Mouse (Mus musculus) kidney, embryonic 16.5 days (tissue): ENCODE data around the gene Arhgap22. TPM values are rescaled to one million over a fixed set of nuclear protein-coding genes. Genes with fewer than 3 reads are reported as not detected.

Experiments used
- ATAC-seq: fragments of 200-750 bp; cut with Nextera tagmentation; 2 replicates; pipeline ENCODE4 v1.8.0; 2017; ENCODE audit warnings: moderate TSS enrichment; ENCODE audit not compliant: low FRiP score, low TSS enrichment
- H3K27ac ChIP-seq: fragments of 300-500 bp; sonication (generic); 2 replicates; pipeline ENCODE4 v1.5.1; 2014; ENCODE audit warnings: low read length
- H3K27me3 ChIP-seq: fragments of 300-500 bp; sonication (generic); 2 replicates; pipeline ENCODE4 v1.6.1; 2014; ENCODE audit warnings: low read length, control low read depth, mixed read lengths; ENCODE audit not compliant: insufficient read depth
- H3K36me3 ChIP-seq: fragments of 300-500 bp; sonication (generic); 2 replicates; pipeline ENCODE4 v1.6.1; 2014; ENCODE audit warnings: low read length, control low read depth, mixed read lengths; ENCODE audit not compliant: insufficient read depth
- H3K4me1 ChIP-seq: fragments of 300-500 bp; sonication (generic); 2 replicates; pipeline ENCODE4 v1.6.1; 2014; ENCODE audit warnings: low read length, control low read depth, mixed read lengths; ENCODE audit not compliant: insufficient read depth
- H3K4me2 ChIP-seq: fragments of 300-500 bp; sonication (generic); replicated peaks from 2 replicates; pipeline ENCODE4 v1.6.1; 2014; ENCODE audit warnings: low read depth, low read length
- H3K4me3 ChIP-seq: fragments of 300-500 bp; sonication (generic); 2 replicates; pipeline ENCODE4 v1.5.1; 2014; ENCODE audit warnings: mild to moderate bottlenecking, low read length
- H3K9ac ChIP-seq: fragments of 300-500 bp; sonication (generic); replicated peaks from 2 replicates; pipeline ENCODE4 v1.6.1; 2014; ENCODE audit warnings: low read length
- H3K9me3 ChIP-seq: fragments of 300-500 bp; sonication (generic); 2 replicates; pipeline ENCODE4 v1.6.1; 2016; ENCODE audit warnings: low read length, control low read depth
- WGBS: fragments of 180-500 bp; shearing (Covaris S2); extraction: QIAGEN DNeasy Blood & Tissue Kit; methylation state at CpG from one replicate; pipeline ENCODE4 v1.1.7; 2014; 5-methylcytosine and 5-hydroxymethylcytosine counted together
- polyA plus RNA-seq: library from polyadenylated mRNA; unstranded; fragments of >200 nt; fragmentation: Nextera tagmentation; extraction: Ambion mirVana; gene quantifications from 2 replicates; pipeline ENCODE4 v1.2.1, GENCODE M21; 2015

The Arhgap22 gene
- polyA plus RNA-seq, 1 experiment from 2014 or later = 3.7 TPM

DNA sequence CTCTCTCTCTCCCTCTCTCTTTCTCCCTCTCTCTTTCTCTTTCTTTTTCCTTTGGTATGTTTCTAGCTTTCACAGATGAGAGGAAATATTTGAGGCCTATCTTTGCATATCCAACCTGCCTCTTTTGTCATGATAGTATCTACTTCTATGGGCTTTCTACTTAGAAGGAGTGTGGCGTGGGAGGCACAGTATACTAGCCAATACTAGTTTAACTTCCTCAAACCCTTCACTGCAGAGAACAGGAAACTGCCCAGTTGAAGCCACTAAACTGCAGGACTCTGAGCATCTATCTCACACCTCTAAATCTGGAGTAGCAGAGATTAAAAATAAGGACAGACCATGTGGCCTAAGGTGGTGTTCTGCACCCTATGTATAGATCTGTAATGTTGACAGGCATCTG is 23.2 kb upstream of the Arhgap22 start:
- H3K4me3 ChIP-seq = no peak overlapping the region
- no peak overlapping the region for H3K9ac ChIP-seq
- ATAC-seq = no peak
- WGBS = 76% methylated on average over 1 of the region's 1 CpGs
- no peak overlapping the region for H3K4me2 ChIP-seq
- H3K27ac ChIP-seq = no peak overlapping the region
- no peaks in the 10 kb centered on the region for H3K4me1 ChIP-seq
- H3K36me3 ChIP-seq = no peaks in the 10 kb centered on the region
- no peaks in the 10 kb centered on the region for H3K27me3 ChIP-seq
- no peaks in the 10 kb centered on the region for H3K9me3 ChIP-seq

DNA sequence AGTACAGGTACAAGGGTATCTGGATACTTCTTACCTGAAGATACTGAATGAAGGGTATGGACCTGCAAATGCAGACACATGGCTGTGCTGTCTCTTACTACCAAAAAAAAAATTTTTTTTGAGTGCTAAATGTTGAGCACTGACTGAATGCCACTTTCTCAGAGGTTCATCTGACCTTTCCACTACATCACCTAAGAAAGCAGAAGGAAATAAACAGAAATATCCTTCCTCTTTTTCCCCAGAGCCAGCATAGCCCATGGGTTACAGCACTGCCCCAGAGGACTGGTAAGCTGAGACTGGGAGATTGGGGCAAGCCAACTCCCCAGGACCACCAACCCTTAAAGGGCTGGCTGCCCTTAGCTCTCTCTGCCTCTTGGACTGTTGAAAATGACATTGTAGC is 20.1 kb upstream of the Arhgap22 start:
- H3K9me3 ChIP-seq = 0 out of 2 replicates have a peak, but pooled peaks cover 2% of the 10 kb centered on the region
- no peaks in the 10 kb centered on the region for H3K36me3 ChIP-seq
- H3K4me2 ChIP-seq = no peak overlapping the region
- no peak overlapping the region for H3K27ac ChIP-seq
- H3K9ac ChIP-seq = no peak overlapping the region
- no peak for ATAC-seq
- H3K4me3 ChIP-seq = no peak overlapping the region
- H3K27me3 ChIP-seq = no peaks in the 10 kb centered on the region
- H3K4me1 ChIP-seq = no peaks in the 10 kb centered on the region

DNA sequence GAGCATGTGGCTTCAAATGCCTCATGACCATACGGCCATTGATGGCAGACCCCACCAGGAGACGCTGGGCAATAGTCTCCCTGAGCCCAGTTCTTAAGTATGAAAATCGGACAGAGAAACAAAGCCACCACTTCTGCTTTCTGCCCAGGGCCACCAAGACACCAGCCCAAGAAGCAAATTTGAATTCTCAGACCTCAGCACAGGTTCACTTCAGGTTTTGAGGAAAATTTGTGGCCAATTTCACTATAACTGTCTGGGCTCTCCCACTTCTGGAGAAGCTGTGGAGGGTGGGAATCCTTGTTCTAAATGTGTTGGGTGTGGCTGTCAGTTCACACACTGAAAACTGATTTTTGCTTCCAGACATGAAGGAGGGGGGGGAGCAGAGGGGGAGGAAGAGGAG is 19.6 kb upstream of the Arhgap22 start:
- H3K4me2 ChIP-seq = no peak overlapping the region
- ATAC-seq = no peak
- H3K9ac ChIP-seq = no peak overlapping the region
- 0 out of 2 replicates have a peak, but pooled peaks cover 2% of the 10 kb centered on the region for H3K9me3 ChIP-seq
- H3K4me3 ChIP-seq = no peak overlapping the region
- H3K27me3 ChIP-seq = no peaks in the 10 kb centered on the region
- no peaks in the 10 kb centered on the region for H3K36me3 ChIP-seq
- H3K27ac ChIP-seq = no peak overlapping the region
- no peaks in the 10 kb centered on the region for H3K4me1 ChIP-seq
- 70% methylated on average over 3 of the region's 3 CpGs for WGBS

DNA sequence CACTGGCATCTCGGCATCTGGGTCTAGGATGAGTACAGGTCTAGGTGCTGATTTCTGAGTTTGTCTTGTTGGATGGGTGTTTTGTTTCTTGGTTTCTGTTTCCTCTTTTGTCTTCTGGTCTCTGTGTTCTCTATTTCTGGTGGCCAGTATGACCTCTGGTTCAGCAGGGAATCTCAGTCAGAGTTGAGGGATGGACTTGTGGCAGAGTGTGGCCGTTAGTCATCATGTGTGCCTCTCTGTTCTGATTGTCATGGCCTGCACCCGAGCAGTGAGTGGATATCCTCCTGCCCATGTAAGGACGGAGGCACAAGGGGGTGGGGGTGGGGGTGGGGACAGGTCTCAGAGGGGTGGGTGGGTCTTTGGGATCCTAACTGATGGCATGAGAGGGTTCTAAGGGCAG is 11.7 kb upstream of the Arhgap22 start:
- ATAC-seq = no peak
- Histone ChIP-seq H3K27me3 (0 out of 2 replicates have a peak, but pooled peaks cover 4% of the 10 kb centered on the region), H3K27ac (no peak overlapping the region), H3K4me3 (no peak overlapping the region), H3K4me1 (no peaks in the 10 kb centered on the region), H3K36me3 (no peaks in the 10 kb centered on the region), H3K4me2 (no peak overlapping the region), H3K9me3 (no peaks in the 10 kb centered on the region), H3K9ac (no peak overlapping the region)
- WGBS = 78% methylated on average over 4 of the region's 4 CpGs

DNA sequence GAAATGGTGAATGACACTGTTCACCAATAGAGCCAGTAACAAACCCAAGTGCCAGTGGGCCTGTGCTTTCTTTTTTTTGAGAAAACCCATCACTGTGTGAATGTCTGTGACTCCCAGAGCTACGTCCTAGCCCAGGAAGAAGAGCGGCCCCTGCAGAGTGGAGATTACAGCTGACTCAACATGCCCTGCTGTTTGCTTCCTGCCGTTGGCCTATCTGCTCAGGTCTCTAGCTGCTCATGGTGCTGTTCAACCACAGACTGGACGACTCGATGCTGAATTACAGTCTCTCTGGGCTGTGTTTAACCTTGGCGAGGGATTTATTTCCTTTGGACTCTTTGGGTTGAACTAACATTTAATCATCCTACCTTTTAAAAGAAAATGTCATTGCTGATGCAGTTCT is 10.9 kb upstream of the Arhgap22 start:
- WGBS = 59% methylated on average over 6 of the region's 6 CpGs
- ATAC-seq = no peak
- H3K4me2 ChIP-seq = no peak overlapping the region

DNA sequence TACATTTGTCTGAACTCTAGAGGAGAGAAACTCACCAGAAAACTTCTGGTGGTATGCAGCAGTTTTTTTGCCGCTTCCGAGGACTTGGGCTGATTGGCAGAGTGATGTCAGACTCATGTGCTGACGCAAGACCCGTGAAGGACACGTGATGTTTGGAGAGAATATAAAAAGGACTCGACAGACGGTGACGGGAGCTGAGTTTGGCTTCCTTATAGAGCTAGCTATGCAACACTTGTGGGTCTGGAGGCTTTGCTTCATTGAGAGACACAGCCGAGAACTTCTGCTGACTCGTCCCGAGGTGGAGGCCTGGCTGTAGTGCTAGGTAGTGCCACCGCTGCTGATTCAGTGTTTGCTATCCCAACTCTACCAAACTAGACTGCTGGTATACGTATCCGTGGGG is 10.0 kb upstream of the Arhgap22 start:
- H3K36me3 ChIP-seq = no peaks in the 10 kb centered on the region
- H3K4me2 ChIP-seq = no peak overlapping the region
- no peaks in the 10 kb centered on the region for H3K9me3 ChIP-seq
- ATAC-seq = no peak
- 86% methylated on average over 14 of the region's 14 CpGs for WGBS
- H3K4me3 ChIP-seq = no peak overlapping the region
- H3K27me3 ChIP-seq = 0 out of 2 replicates have a peak, but pooled peaks cover 4% of the 10 kb centered on the region
- H3K4me1 ChIP-seq = no peaks in the 10 kb centered on the region
- H3K27ac ChIP-seq = no peak overlapping the region
- no peak overlapping the region for H3K9ac ChIP-seq

More for the DNA sequence above, 10.9 kb upstream of the Arhgap22 start:
- Histone ChIP-seq H3K4me3 (no peak overlapping the region), H3K27me3 (0 out of 2 replicates have a peak, but pooled peaks cover 4% of the 10 kb centered on the region), H3K27ac (no peak overlapping the region), H3K9ac (no peak overlapping the region), H3K9me3 (no peaks in the 10 kb centered on the region), H3K4me1 (no peaks in the 10 kb centered on the region), H3K36me3 (no peaks in the 10 kb centered on the region)

DNA sequence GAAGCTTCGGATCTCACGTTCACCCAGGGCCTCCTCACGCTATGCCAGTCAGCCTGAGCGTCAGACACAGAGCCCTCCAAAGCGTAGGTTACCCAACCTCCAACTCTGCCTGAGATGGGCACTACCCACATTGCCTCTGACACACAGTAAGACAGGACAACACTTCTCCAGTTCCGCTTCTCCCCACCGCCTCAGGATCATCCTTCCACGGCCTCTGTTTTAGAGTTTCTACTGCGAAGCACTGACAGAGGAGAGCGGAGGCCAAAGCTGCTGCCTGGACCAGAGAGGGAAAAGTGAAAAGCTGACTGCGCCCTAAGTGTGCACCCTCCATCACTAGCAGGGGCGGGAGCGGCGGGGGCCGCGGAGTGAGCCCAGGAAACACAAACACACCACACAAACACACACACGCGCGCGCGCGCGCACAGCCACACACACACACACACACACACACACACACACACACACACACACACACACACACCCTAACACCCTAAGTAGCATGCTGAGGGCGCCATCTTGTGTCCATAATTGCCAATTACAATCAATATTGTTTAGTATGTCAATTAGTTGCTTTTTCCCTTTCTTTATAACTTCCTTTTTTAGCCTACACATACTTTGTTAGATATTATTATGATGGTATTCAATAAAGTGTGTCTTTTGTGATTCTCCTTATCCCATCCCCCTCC is 8.4 kb upstream of the Arhgap22 start:
- H3K4me3 ChIP-seq = peak overlapping the region; percentile 18; the same call in 1 of the 2 replicates
- WGBS = 32% methylated on average over 24 of the region's 24 CpGs
- no peak overlapping the region for H3K9ac ChIP-seq
- 0 out of 2 replicates have a peak, but pooled peaks cover 4% of the 10 kb centered on the region for H3K27me3 ChIP-seq
- no peaks in the 10 kb centered on the region for H3K9me3 ChIP-seq
- no peak for ATAC-seq
- H3K4me2 ChIP-seq = peak overlapping the region; percentile 34
- no peak overlapping the region for H3K27ac ChIP-seq
- no peaks in the 10 kb centered on the region for H3K4me1 ChIP-seq
- H3K36me3 ChIP-seq = no peaks in the 10 kb centered on the region

DNA sequence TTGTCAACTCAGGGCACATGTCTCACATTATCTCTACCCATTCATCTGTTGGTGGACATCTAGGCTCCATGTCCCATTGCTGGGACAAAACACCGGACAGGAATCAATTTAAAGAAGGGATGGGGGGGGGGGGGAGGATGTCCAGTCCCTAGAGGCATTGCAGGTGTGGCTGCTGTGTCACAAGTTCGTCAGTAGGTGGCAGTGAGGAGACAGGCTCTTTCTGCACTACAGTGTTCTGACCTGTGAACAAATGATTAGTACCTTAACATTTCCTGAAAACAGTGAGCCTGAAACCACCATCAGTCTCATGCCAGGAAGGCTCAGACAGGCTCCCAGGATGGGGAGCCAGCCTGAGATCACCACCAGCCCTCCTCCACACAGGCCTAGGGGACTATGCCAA is 6.8 kb upstream of the Arhgap22 start:
- H3K27me3 ChIP-seq = 0 out of 2 replicates have a peak, but pooled peaks cover 4% of the 10 kb centered on the region
- H3K27ac ChIP-seq = no peak overlapping the region
- H3K9ac ChIP-seq = no peak overlapping the region
- ATAC-seq = no peak
- 9% methylated on average over 2 of the region's 2 CpGs for WGBS
- no peaks in the 10 kb centered on the region for H3K4me1 ChIP-seq
- no peaks in the 10 kb centered on the region for H3K9me3 ChIP-seq
- H3K4me3 ChIP-seq = no peak overlapping the region
- no peak overlapping the region for H3K4me2 ChIP-seq
- H3K36me3 ChIP-seq = no peaks in the 10 kb centered on the region

DNA sequence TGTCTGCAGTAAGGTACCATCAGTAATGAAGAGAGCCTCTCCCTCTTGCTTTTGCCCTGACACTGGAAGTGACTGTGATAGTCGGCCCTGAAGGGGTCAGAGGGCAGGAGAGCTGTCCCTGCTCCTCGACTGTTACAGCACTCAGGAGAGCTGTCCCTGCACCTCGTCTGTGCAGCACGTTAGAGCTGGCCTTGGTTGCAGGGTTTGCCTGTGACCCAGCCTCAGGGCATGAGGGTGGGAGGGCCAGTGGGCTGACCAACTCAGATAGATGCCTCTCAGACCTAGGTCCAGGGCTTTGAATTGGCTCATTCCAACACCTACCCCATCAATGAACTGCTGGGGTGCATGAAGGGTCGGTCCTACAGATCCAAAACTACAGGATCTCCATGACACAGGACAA is 5.5 kb upstream of the Arhgap22 start:
- 25% methylated on average over 5 of the region's 5 CpGs for WGBS
- Histone ChIP-seq H3K9me3 (no peaks in the 10 kb centered on the region), H3K4me3 (no peak overlapping the region), H3K4me1 (no peaks in the 10 kb centered on the region), H3K27ac (no peak overlapping the region), H3K27me3 (0 out of 2 replicates have a peak, but pooled peaks cover 4% of the 10 kb centered on the region), H3K4me2 (no peak overlapping the region), H3K9ac (no peak overlapping the region), H3K36me3 (no peaks in the 10 kb centered on the region)
- no peak for ATAC-seq

DNA sequence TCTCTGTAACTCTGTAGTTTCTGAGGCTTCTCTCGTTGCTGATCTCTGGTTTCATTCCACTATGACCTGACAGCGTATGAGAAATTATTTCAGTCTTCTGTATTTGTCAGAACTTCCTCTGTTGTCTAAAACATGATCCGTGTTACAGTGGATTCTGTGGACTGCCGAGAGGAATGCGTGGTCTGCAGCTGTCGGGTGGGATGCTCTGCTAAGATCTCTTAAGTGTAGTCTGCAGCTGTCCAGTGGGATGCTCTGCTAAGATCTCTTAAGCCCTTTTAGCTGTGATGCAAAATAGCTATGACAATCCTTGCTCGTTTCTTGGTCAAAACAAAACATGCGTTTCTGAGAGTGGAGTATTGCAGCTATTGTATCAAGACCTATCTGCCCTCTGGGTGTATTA is 3.0 kb upstream of the Arhgap22 start:
- Histone ChIP-seq H3K4me3 (no peak overlapping the region), H3K36me3 (no peaks in the 10 kb centered on the region), H3K27ac (no peak overlapping the region), H3K4me1 (0 out of 2 replicates have a peak, but pooled peaks cover 4% of the 10 kb centered on the region), H3K9me3 (no peaks in the 10 kb centered on the region), H3K9ac (no peak overlapping the region), H3K4me2 (no peak overlapping the region), H3K27me3 (0 out of 2 replicates have a peak, but pooled peaks cover 6% of the 10 kb centered on the region)
- 75% methylated on average over 8 of the region's 8 CpGs for WGBS
- no peak for ATAC-seq
